Mouse (Mus musculus) testis, adult 2 months (tissue): ENCODE data around the gene Bax. TPM values are rescaled to one million over a fixed set of nuclear protein-coding genes. Genes with fewer than 3 reads are reported as not detected.
"Not testable (repeated sequence)": the region's sequence is repeated elsewhere in the genome, so short reads cannot be mapped to it uniquely, and the experiment has no call there.

Experiments used
- H3K27ac ChIP-seq: fragments of 200-500 bp; 2 replicates; pipeline ENCODE4 v1.5.1; 2012; ENCODE audit warnings: low read depth, low read length; ENCODE audit not compliant: control insufficient read depth, insufficient read depth
- H3K27me3 ChIP-seq: fragments of 200-500 bp; 2 replicates; pipeline ENCODE4 v1.6.1; 2012; ENCODE audit warnings: mild to moderate bottlenecking, low read length, moderate library complexity; ENCODE audit not compliant: control insufficient read depth, insufficient read depth
- H3K36me3 ChIP-seq: fragments of 200-500 bp; 2 replicates; pipeline ENCODE4 v1.6.1; 2012; ENCODE audit warnings: mild to moderate bottlenecking, low read length; ENCODE audit not compliant: control insufficient read depth, insufficient read depth
- H3K4me1 ChIP-seq: fragments of 200-500 bp; 2 replicates; pipeline ENCODE4 v1.6.1; 2012; ENCODE audit warnings: low read length; ENCODE audit not compliant: control insufficient read depth, insufficient read depth
- H3K4me3 ChIP-seq: fragments of 200-500 bp; 2 replicates; pipeline ENCODE4 v1.5.1; 2012; ENCODE audit warnings: low read depth, mild to moderate bottlenecking, low read length, moderate library complexity, mixed read lengths; ENCODE audit not compliant: control insufficient read depth
- CTCF ChIP-seq: fragments of 200-500 bp; IDR thresholded peaks from 2 replicates; pipeline ENCODE4 v1.5.1; 2012; ENCODE audit warnings: low read depth, mild to moderate bottlenecking, inconsistent platforms, low read length, moderate library complexity; ENCODE audit not compliant: control insufficient read depth, insufficient read depth, insufficient replicate concordance
- POLR2A ChIP-seq: fragments of 200-500 bp; IDR thresholded peaks from 2 replicates; pipeline ENCODE4 v1.6.1; 2012; ENCODE audit warnings: low read depth, mild to moderate bottlenecking, inconsistent platforms, low read length, moderate library complexity; ENCODE audit not compliant: control insufficient read depth
- polyA plus RNA-seq: library from polyadenylated mRNA; depleted of rRNA; stranded (reverse); fragments of >200 nt; gene quantifications from 2 replicates; pipeline ENCODE4 v1.2.3, GENCODE M21; 2012

Bax gene
- polyA plus RNA-seq, 1 experiment, result 26.3 TPM

DNA sequence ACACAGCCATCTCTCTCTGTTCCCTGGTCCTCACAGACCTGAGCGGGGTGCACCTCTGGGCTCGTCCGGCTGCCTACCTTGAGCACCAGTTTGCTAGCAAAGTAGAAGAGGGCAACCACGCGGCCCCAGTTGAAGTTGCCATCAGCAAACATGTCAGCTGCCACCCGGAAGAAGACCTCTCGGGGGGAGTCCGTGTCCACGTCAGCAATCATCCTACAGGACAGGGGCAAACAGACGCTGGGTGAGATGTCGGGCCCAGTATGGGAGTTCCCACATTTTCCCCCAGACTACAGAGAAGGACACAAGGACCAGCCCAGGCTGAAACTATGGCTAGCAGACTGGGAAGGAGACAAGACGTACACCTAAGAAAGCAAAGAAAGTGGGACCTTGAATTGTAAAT lies 1.6 kb downstream of the Bax start:
- H3K27ac ChIP-seq, result no peak overlapping the region
- peaks cover 25% of the 10 kb centered on the region for H3K4me1 ChIP-seq
- H3K4me3 ChIP-seq, result no peak overlapping the region
- H3K27me3 ChIP-seq, result no peaks in the 10 kb centered on the region
- no peaks in the 10 kb centered on the region for H3K36me3 ChIP-seq
- no peak for TF ChIP-seq POLR2A
- TF ChIP-seq CTCF, result no peak

DNA sequence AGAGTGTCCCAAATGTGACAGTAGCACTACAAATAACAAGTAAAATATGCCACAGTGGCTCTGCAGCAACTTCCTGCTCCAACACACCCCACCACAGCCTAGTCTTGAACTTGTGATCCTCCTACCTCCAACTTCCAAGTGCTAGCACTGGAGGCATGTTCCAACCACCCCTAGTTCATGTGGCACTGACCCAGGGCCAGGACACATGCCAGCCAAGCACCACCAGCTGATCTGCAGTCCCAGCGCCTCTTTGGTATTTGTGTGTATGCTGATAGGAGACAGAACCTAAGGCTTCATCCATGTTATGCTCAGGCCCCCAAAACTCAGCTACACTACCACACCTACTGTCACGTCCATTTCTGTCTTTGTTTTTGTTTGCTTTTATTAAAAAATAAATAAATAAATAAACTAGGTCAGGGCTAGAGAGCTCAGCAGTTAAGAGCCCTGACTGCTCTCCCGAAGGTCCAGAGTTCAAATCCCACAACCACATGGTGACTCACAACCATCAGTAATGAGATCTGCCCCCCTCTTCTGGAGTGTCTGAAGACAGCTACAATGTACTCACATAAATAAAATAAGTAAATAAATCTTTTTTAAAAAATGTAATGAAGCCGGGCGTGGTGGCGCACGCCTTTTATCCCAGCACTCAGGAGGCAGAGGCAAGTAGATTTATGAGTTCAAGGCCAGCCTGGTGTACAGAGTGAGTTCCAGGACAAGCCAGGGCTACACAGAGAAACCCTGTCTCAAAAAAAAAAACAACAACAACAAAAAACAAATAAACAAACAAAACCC lies 2.5 kb downstream of the Bax start:
- Histone ChIP-seq H3K4me3 (no peak overlapping the region), H3K27ac (no peak overlapping the region), H3K4me1 (peaks cover 28% of the 10 kb centered on the region), H3K27me3 (no peaks in the 10 kb centered on the region), H3K36me3 (no peaks in the 10 kb centered on the region)
- TF ChIP-seq POLR2A (no peak), CTCF (no peak)

DNA sequence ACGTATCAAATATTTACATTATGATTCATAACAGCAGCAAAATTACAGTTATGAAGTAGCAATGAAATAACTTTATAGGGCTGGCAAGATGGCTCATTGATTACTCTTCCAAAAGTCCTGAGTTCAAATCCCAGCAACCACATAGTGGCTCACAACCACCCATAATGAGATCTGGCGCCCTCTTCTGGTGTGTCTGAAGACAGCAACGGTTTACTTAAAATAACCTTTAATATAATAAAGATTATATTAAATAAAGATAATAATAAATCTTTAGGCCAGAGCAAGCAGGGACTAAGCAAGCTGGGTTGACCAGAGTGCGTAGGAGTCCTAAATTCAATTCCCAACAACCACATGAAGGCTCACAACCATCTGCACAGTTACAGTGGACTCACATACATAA lies 3.8 kb downstream of the Bax start:
- H3K4me1 ChIP-seq, result peaks cover 38% of the 10 kb centered on the region
- not testable (repeated sequence) for H3K36me3 ChIP-seq, H3K27me3 ChIP-seq, H3K4me3 ChIP-seq, H3K27ac ChIP-seq

DNA sequence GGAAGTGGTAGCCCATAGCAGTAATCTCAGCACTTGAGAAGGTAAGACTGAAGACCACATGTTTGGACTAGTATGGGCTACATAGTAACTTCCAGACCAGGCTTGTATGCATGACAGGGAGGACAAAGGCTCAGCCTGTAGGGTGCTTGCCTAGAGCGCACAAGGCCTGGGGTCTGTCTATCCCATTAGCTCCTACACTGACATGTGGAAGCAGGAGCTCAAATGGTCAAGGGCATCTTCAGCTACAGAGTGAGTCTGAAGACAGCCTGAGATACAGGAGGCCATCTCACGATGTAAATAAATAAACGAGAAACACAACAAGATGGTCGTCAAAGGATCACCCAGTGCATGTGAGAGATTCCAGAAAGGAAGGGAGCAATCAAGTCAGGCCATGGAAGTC lies 4.4 kb downstream of the Bax start:
- TF ChIP-seq CTCF (no peak), POLR2A (no peak)
- Histone ChIP-seq H3K36me3 (no peaks in the 10 kb centered on the region), H3K4me3 (no peak overlapping the region), H3K4me1 (peaks cover 35% of the 10 kb centered on the region), H3K27ac (no peak overlapping the region), H3K27me3 (no peaks in the 10 kb centered on the region)

DNA sequence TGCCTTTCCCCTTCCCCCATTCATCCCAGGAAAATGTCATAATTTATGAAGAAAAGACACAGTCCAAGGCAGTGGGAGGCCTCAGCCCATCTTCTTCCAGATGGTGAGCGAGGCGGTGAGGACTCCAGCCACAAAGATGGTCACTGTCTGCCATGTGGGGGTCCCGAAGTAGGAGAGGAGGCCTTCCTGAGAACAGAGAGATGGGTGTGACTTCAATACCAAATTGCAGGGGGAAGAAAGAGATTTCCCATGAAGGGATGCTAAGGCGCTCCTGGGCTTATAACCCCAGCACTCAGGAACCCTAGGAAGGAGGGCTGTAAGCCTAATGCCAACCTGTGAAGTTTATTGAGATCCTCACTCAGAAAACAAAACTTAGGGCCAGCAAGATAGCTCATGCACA lies 4.9 kb downstream of the Bax start:
- TF ChIP-seq POLR2A (no peak), CTCF (no peak)
- H3K4me1 ChIP-seq, result peaks cover 32% of the 10 kb centered on the region
- H3K4me3 ChIP-seq, result no peak overlapping the region

DNA sequence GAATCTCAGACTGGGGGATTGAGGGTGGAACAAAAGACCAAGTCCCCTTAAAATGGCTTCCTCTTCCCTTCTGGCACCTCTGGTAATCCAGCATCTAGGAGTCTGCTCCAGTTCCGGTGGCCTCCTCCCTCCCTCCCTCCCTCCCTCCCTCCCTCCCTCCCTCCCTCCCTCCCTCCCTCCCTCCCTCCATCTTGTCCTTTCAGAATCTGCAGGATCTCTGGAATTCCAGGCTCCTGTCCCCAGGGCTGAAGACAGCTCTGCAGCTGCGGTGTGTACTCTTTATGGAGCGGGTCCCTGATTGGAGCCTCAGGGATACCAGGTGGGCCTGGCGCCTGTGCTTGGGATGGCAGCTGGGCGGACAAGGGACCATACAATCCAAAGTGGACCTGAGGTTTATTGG lies 5.4 kb downstream of the Bax start:
- peaks cover 28% of the 10 kb centered on the region for H3K4me1 ChIP-seq
- TF ChIP-seq POLR2A, result no peak
- no peak for TF ChIP-seq CTCF
- peak overlapping the region; percentile 85 for H3K27ac ChIP-seq
- H3K27me3 ChIP-seq, result no peaks in the 10 kb centered on the region
- H3K36me3 ChIP-seq, result no peaks in the 10 kb centered on the region
- no peak overlapping the region for H3K4me3 ChIP-seq

More for the DNA sequence above, 4.9 kb downstream of the Bax start:
- Histone ChIP-seq H3K36me3 (no peaks in the 10 kb centered on the region), H3K27ac (no peak overlapping the region), H3K27me3 (no peaks in the 10 kb centered on the region)

DNA sequence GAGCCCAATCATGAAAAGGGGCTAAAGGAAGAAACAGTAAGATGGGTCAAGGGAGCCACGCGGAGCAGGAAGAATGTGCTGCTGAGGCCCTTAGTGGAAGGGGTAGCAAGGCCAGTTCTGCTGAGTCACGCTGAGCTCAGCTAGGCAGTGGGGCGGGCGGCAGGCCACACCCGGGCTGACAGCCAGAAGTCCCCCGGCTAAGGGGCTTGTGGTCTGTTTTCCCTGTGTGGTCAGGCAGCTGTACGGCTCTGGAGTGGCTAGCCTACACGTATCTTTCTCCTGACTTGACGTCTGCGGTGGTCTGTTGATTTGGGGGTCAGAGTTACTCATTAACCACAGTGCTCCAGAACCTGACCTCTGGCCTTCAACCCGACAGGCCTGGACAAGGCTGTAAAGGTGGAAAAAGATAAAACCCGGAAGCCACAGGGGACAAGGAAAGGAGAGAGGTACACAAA lies 5.8 kb downstream of the Bax start:
- no peaks in the 10 kb centered on the region for H3K27me3 ChIP-seq
- H3K27ac ChIP-seq, result peak overlapping the region; percentile 85
- no peak overlapping the region for H3K4me3 ChIP-seq
- H3K4me1 ChIP-seq, result peaks cover 23% of the 10 kb centered on the region
- no peak for TF ChIP-seq POLR2A
- TF ChIP-seq CTCF, result no peak
- H3K36me3 ChIP-seq, result no peaks in the 10 kb centered on the region
